Mouse (Mus musculus): ENCODE measurements at regions not wholly inside any gene's neighbourhood (a gene's known extent, or its start where the extent isn't known, plus 50 kb on each side); places are given as distances from the start of the nearest gene placed in this dataset.
"Not testable (repeated sequence)": the region's sequence is repeated elsewhere in the genome, so short reads cannot be mapped to it uniquely, and the experiment has no call there.

DNA sequence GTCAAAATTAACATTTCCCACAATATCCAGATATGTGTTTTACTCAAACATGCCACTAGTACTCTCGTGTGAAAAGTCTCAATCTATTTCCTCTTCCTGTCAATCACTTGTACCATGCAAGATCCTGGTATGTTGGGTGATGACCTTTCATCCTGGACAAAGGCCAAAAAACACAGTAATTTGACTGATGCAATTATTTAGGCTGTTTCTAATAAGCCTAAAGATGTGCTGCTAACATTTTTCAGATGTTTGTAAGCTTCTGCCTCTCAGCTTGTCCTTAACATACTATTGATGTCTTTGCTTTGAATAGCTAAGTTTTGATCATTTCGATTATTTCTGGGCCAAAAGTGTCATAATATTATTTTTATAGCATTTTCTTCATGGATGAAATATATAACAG is 418.4 kb upstream of the Arrdc4 start:
- Histone ChIP-seq H3K9me3 (no peaks in the 10 kb centered on the region), H3K4me3 (no peak overlapping the region), H3K36me3 (replicated peaks) (no peaks in the 10 kb centered on the region), H3K27ac (replicated peaks) (no peak overlapping the region), H3K4me1 (peaks cover 16% of the 10 kb centered on the region), H3K27me3 (replicated peaks; ENCODE audit: low read depth, poor library complexity, severe bottlenecking) (no peaks in the 10 kb centered on the region)
- WGBS, result 30% methylated on average over 2 of the region's 2 CpGs
- no peak for DNase-seq (ENCODE audit: low spot score)

DNA sequence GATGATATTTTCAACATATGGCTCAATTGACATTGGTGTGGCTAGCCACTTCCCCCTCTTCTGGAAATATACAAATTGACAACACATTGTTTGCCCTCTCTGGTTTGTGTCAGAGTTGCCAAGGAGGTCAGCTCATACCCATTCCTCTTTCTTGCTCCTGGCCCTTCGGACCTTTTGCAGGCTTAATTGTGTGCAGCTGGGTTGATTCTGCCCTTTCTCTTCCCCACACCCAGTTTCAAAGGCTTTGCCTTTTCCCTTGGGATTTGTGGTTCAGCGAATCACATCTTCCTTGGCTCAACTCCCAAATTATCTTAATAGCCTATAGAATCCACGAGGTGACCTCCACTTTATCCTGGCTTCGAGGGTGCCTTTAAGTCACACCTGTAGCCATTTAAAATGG is 412.9 kb upstream of the Arrdc4 start:
- no peaks in the 10 kb centered on the region for H3K27me3 ChIP-seq (replicated peaks; ENCODE audit: low read depth, poor library complexity, severe bottlenecking)
- H3K4me1 ChIP-seq, result peaks cover 6% of the 10 kb centered on the region
- no peaks in the 10 kb centered on the region for H3K36me3 ChIP-seq (replicated peaks)
- H3K9me3 ChIP-seq, result no peaks in the 10 kb centered on the region
- DNase-seq (ENCODE audit: low spot score), result peak; percentile 61
- H3K4me3 ChIP-seq, result no peak overlapping the region
- H3K27ac ChIP-seq (replicated peaks), result no peak overlapping the region
- 33% methylated on average over 4 of the region's 4 CpGs for WGBS

DNA sequence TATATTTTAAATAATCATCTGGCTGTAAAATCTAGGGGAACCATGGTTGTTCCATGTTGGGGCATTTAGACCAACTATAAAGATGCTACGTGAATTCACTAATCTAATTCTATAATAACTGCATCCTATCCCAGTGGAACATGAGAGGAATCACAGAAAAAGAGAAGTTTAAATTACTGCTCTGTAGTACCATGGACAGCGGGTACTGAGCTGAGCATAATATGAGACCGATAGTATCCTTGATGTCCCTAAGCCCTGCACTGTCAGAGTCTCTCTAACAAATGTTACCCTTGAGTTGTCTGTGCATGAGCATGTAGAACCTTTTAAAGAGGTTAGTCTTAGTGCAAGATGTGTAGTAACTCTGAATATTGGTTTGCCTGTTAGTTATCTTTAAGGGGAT is 393.3 kb upstream of the Arrdc4 start:
- Histone ChIP-seq H3K27ac (replicated peaks) (no peak overlapping the region), H3K27me3 (replicated peaks; ENCODE audit: low read depth, poor library complexity, severe bottlenecking) (no peaks in the 10 kb centered on the region), H3K9me3 (no peaks in the 10 kb centered on the region), H3K36me3 (replicated peaks) (no peaks in the 10 kb centered on the region), H3K4me1 (no peaks in the 10 kb centered on the region), H3K4me3 (no peak overlapping the region)
- 72% methylated on average over 3 of the region's 3 CpGs for WGBS
- no peak for DNase-seq (ENCODE audit: low spot score)

DNA sequence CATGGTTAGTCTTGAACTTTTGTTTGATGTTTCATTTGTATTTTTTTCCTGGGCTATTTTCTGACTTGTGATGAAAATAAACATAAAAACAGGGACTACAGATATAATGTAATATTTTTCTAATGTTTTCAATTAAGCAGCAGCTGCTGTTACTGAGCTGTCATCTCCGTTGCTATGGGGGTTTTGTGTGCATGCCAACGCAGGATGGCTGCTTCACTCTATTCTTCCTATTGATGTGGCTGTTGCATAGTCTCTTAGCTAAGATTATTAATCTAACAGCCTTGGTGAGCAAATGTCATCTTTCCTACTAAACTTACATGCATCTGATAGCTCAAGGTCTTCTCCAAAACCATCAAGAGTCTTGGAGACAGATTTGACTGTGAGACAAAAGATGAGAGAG is 384.4 kb upstream of the Arrdc4 start:
- H3K4me1 ChIP-seq, result no peaks in the 10 kb centered on the region
- H3K27me3 ChIP-seq (replicated peaks; ENCODE audit: low read depth, poor library complexity, severe bottlenecking), result no peaks in the 10 kb centered on the region
- H3K36me3 ChIP-seq (replicated peaks), result no peaks in the 10 kb centered on the region
- WGBS, result 79% methylated on average over 2 of the region's 2 CpGs
- no peak overlapping the region for H3K4me3 ChIP-seq
- no peak for DNase-seq (ENCODE audit: low spot score)
- no peaks in the 10 kb centered on the region for H3K9me3 ChIP-seq
- no peak overlapping the region for H3K27ac ChIP-seq (replicated peaks)

DNA sequence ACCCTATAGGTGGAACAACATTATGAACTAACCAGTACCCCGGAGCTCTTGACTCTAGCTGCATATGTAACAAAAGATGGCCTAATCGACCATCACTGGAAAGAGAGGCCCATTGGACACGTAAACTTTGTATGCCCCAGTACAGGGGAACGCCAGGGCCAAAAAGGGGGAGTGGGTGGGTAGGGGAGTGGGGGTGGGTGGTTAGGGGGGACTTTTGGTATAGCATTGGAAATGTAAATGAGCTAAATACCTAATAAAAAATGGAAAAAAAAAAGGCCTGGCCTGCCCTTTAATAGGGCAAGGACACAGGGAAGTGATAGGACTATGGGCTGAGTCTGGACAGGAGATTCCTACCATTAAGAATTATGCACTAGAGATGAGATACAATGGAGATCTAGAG is 352.7 kb upstream of the Arrdc4 start:
- not testable (repeated sequence) for DNase-seq (ENCODE audit: low spot score); H3K4me3 ChIP-seq; H3K9me3 ChIP-seq; H3K36me3 ChIP-seq (replicated peaks); H3K27me3 ChIP-seq (replicated peaks; ENCODE audit: low read depth, poor library complexity, severe bottlenecking); H3K27ac ChIP-seq (replicated peaks)
- H3K4me1 ChIP-seq, result peaks cover 20% of the 10 kb centered on the region
- 84% methylated on average over 3 of the region's 4 CpGs for WGBS

DNA sequence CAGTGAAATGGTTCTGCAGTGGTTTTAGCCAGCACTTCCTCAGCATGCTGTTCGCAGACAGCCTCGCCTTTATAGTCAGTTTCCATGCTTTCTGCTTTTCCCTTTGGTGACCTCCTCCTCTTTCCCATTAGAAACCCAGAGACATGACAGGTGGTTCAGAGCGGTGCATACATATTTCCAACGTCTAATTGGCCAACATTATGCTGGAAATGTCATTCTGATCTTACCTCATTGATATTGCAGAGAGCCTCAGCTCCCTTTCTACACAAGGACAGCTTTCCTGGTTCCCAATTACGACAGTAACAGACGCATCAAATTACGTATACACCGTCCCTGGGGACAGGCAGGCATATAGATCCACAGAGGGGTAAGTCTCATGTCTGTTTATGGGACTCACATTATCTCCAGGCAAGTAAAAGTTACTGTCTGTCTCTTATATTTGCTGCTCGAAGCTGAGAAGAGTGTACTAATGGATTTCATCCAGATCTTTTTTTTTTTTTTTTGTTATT is 348.6 kb upstream of the Arrdc4 start:
- WGBS, result 53% methylated on average over 9 of the region's 9 CpGs

DNA sequence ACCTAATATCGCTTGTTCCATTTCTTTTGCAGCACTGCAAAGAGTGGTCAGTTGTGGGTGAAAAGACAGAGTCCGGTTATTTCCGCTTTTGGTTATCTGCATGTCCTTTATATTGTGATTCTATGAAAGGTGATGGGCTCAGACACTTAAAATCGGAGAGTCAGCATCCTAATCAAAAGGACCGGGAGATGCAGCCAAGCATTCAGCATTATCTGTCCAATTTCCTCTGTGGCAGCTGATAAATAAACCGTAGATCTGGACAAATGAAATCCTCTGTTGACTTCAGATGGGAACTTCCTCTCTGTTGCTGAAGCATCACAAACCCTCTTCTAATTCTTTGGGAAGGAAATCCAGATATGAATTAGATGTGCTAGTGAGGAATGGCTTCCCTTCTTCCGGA is 325.7 kb upstream of the Arrdc4 start:
- H3K27ac ChIP-seq (replicated peaks), result no peak overlapping the region
- WGBS, result 88% methylated on average over 7 of the region's 7 CpGs
- DNase-seq (ENCODE audit: low spot score), result no peak
- H3K27me3 ChIP-seq (replicated peaks; ENCODE audit: low read depth, poor library complexity, severe bottlenecking), result no peaks in the 10 kb centered on the region
- H3K36me3 ChIP-seq (replicated peaks), result no peaks in the 10 kb centered on the region
- no peak overlapping the region for H3K4me3 ChIP-seq
- no peaks in the 10 kb centered on the region for H3K9me3 ChIP-seq
- H3K4me1 ChIP-seq, result no peaks in the 10 kb centered on the region

More for the DNA sequence above, 348.6 kb upstream of the Arrdc4 start:
- no peak overlapping the region for H3K27ac ChIP-seq (replicated peaks)
- no peaks in the 10 kb centered on the region for H3K36me3 ChIP-seq (replicated peaks)
- H3K4me3 ChIP-seq, result no peak overlapping the region
- peaks cover 20% of the 10 kb centered on the region for H3K4me1 ChIP-seq
- peak; percentile 8 for DNase-seq (ENCODE audit: low spot score)
- no peaks in the 10 kb centered on the region for H3K9me3 ChIP-seq
- H3K27me3 ChIP-seq (replicated peaks; ENCODE audit: low read depth, poor library complexity, severe bottlenecking), result no peaks in the 10 kb centered on the region

DNA sequence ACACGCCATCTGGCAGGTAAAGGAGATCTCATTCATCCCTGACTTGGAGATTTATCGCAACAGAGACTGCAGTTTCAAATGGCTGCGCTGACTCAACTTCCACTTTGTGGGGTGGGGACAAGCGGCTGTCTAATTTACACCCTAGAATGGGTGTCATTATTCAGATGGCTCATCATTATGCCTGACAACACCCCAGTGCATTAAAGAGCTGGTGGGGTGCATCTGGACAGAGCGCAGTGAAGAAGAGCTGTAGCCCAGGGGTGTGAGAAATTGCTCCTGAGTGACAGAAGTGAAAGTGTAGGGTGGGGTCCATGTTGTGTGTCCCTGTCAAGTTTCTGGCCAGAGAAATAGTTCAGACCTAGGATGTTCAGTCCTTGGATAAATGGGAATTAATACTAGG is 314.0 kb upstream of the Arrdc4 start:
- no peaks in the 10 kb centered on the region for H3K9me3 ChIP-seq
- H3K4me1 ChIP-seq, result peaks cover 12% of the 10 kb centered on the region
- no peaks in the 10 kb centered on the region for H3K36me3 ChIP-seq (replicated peaks)
- no peak for DNase-seq (ENCODE audit: low spot score)
- H3K27ac ChIP-seq (replicated peaks), result no peak overlapping the region
- H3K4me3 ChIP-seq, result no peak overlapping the region
- H3K27me3 ChIP-seq (replicated peaks; ENCODE audit: low read depth, poor library complexity, severe bottlenecking), result no peaks in the 10 kb centered on the region
- 88% methylated on average over 5 of the region's 5 CpGs for WGBS

DNA sequence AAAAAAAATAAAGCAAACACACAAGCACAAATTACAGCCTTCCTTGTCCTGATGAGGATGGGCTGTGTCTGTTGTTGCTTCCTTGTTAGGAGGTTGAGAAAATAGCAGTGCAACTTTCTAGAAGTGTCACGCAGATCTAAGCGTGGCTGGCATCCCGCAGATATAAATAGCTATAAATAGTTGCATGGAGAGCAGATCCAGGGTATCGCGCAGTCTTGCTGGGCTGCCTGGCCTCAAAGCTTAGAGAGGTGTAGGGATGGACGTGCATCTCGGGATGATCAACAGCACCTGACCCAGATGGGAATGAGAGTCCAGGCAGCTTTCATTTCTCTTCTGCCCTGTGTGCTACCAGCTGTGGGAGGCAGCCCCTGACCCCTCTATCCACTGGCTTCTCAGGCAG is 313.5 kb upstream of the Arrdc4 start:
- no peak overlapping the region for H3K27ac ChIP-seq (replicated peaks)
- DNase-seq (ENCODE audit: low spot score), result no peak
- no peak overlapping the region for H3K4me3 ChIP-seq
- no peaks in the 10 kb centered on the region for H3K36me3 ChIP-seq (replicated peaks)
- no peaks in the 10 kb centered on the region for H3K27me3 ChIP-seq (replicated peaks; ENCODE audit: low read depth, poor library complexity, severe bottlenecking)
- WGBS, result 90% methylated on average over 7 of the region's 7 CpGs
- H3K4me1 ChIP-seq, result peaks cover 12% of the 10 kb centered on the region
- H3K9me3 ChIP-seq, result no peaks in the 10 kb centered on the region

DNA sequence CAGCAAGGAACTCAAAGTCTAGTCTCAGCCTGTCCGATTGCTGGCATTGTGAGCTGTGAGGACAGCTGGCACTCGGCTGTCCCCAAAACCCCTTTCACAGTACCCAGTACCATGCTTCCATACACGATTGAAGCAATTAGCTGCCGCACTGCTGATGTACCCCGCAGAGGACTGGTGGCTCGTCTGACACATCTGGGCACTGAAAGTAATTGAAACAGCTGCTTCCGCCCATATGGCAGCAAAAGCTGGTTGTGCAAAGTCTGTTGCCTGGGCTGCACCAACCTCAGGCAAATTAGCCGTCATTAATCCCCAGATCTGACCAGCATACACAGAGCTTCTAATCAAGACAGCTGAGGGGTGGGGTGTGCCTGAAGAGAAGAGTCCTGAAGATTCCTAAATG is 313.1 kb upstream of the Arrdc4 start:
- no peaks in the 10 kb centered on the region for H3K27me3 ChIP-seq (replicated peaks; ENCODE audit: low read depth, poor library complexity, severe bottlenecking)
- DNase-seq (ENCODE audit: low spot score), result peak; percentile 28
- no peak overlapping the region for H3K27ac ChIP-seq (replicated peaks)
- H3K9me3 ChIP-seq, result no peaks in the 10 kb centered on the region
- no peaks in the 10 kb centered on the region for H3K36me3 ChIP-seq (replicated peaks)
- 55% methylated on average over 8 of the region's 8 CpGs for WGBS
- peaks cover 12% of the 10 kb centered on the region for H3K4me1 ChIP-seq
- H3K4me3 ChIP-seq, result no peak overlapping the region

DNA sequence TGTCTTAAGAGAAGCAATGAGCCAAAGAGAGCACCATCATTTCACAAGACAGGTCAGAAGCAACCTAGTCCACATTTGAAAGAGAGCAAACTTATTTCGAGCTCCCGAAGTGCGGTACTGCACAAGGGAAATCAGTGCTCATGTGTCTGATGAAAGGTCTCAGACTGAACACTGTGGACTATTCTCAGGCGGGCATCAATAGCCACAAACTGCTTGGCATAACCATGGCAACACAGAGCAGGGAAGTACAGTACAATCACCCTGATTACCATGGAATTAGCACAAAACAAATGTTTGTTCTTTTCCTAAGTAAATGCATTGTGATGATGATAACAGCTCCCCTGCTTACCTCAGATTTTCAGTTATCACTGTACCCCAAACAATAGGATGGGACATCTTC is 312.2 kb upstream of the Arrdc4 start:
- Histone ChIP-seq H3K4me3 (no peak overlapping the region), H3K9me3 (no peaks in the 10 kb centered on the region), H3K27ac (replicated peaks) (no peak overlapping the region), H3K36me3 (replicated peaks) (no peaks in the 10 kb centered on the region), H3K27me3 (replicated peaks; ENCODE audit: low read depth, poor library complexity, severe bottlenecking) (no peaks in the 10 kb centered on the region), H3K4me1 (peaks cover 15% of the 10 kb centered on the region)
- 88% methylated on average over 4 of the region's 4 CpGs for WGBS
- no peak for DNase-seq (ENCODE audit: low spot score)

DNA sequence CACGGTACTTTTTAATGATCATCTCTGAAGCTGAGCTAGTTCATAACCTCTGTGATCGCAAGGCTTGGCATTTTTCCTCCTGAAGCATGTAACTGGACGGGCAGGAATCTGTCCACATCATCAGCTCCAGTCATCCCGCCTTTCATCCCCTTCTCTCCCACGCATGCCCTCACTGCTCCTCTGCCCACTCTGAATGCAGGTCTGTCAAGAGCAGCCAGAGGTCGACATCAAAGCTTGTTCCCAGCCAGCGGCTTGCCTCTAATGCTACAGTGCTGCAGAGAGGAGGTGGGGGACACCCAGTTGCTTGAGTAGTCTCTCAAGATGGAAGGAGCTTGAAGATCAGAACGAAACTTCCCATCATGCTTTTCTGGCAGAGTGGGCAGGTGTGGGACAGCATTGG is 267.5 kb upstream of the Arrdc4 start:
- Histone ChIP-seq H3K27me3 (replicated peaks; ENCODE audit: low read depth, poor library complexity, severe bottlenecking) (no peaks in the 10 kb centered on the region), H3K9me3 (no peaks in the 10 kb centered on the region), H3K27ac (replicated peaks) (no peak overlapping the region), H3K36me3 (replicated peaks) (no peaks in the 10 kb centered on the region), H3K4me1 (peaks cover 4% of the 10 kb centered on the region), H3K4me3 (no peak overlapping the region)
- WGBS, result 61% methylated on average over 8 of the region's 8 CpGs
- peak; percentile 14 for DNase-seq (ENCODE audit: low spot score)

DNA sequence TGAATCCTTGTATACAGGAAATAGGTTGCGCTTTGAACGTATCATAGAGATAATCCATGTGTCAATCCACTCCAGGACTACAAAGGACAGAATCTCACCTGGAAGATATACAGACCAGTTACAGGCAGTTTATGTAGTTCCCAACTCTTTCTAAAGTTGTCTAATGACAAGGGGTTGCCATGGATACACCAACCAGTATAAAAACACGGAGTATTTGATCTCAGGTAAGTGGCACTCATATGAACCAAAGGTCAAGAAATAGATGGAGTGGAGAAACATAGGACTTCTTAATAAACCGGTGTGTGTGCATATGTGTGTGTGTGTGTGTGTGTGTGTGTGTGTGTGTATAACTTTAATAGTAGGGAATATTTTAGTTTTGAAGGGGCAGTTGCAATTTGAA is 266.0 kb upstream of the Arrdc4 start:
- no peaks in the 10 kb centered on the region for H3K36me3 ChIP-seq (replicated peaks)
- H3K27ac ChIP-seq (replicated peaks), result no peak overlapping the region
- H3K4me3 ChIP-seq, result no peak overlapping the region
- peaks cover 4% of the 10 kb centered on the region for H3K4me1 ChIP-seq
- WGBS, result 86% methylated on average over 4 of the region's 4 CpGs
- DNase-seq (ENCODE audit: low spot score), result no peak
- H3K9me3 ChIP-seq, result no peaks in the 10 kb centered on the region
- H3K27me3 ChIP-seq (replicated peaks; ENCODE audit: low read depth, poor library complexity, severe bottlenecking), result no peaks in the 10 kb centered on the region

DNA sequence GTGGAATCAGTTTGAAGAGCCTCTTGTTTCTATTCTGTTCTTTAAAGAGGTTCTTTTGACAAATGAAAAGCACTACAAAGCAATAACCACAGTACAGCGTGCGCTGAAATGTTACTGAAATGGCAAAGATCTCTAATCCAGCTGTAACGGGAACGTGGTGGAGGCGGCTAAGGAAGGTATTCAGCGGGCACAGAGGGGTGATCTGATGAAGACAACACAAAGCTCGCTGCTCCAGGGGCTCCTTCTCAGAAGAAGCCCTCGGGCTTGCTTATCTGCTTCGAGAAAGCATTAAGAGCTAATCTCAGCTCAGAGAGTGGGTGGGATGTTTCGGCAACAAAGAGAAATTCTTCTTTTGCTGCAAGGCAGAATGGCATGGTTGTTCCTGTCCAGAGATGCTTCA is 258.2 kb upstream of the Arrdc4 start:
- Histone ChIP-seq H3K27me3 (replicated peaks; ENCODE audit: low read depth, poor library complexity, severe bottlenecking) (no peaks in the 10 kb centered on the region), H3K36me3 (replicated peaks) (no peaks in the 10 kb centered on the region), H3K4me3 (no peak overlapping the region), H3K4me1 (peaks cover 7% of the 10 kb centered on the region; the same call in 1 of the 2 replicates), H3K9me3 (no peaks in the 10 kb centered on the region), H3K27ac (replicated peaks) (0 out of 2 replicates have a peak overlapping the region, but pooled peaks have one; percentile 10)
- no peak for DNase-seq (ENCODE audit: low spot score)
- WGBS, result 46% methylated on average over 10 of the region's 10 CpGs
